Mouse (Mus musculus): ENCODE data around the gene Hus1.

- TF ChIP-seq CTCF (IDR thresholded peaks at IDR 0.05): no peak
- no peak for TF ChIP-seq EP300 (IDR thresholded peaks at IDR 0.05; ENCODE audit: insufficient read depth, low read depth, low read length)
Observed at GRCm38 (mm10) chr11:8958572-8958971, 52.4 kb downstream of the Hus1 start.
